Mouse (Mus musculus) B cell, adult 67 days (primary cell): ENCODE results near the gene Psmb2. TPM values are rescaled to one million over a fixed set of nuclear protein-coding genes. Genes with fewer than 3 reads are reported as not detected.

ENCODE experiments used
- total RNA-seq, 2 experiments: library from RNA; stranded (reverse); gene quantifications; 4 replicates each; pipeline ENCODE4 v1.2.4; 2023

Psmb2 gene
- 10 to 100 TPM; 67.8 to 96.7 TPM for total RNA-seq

DNA sequence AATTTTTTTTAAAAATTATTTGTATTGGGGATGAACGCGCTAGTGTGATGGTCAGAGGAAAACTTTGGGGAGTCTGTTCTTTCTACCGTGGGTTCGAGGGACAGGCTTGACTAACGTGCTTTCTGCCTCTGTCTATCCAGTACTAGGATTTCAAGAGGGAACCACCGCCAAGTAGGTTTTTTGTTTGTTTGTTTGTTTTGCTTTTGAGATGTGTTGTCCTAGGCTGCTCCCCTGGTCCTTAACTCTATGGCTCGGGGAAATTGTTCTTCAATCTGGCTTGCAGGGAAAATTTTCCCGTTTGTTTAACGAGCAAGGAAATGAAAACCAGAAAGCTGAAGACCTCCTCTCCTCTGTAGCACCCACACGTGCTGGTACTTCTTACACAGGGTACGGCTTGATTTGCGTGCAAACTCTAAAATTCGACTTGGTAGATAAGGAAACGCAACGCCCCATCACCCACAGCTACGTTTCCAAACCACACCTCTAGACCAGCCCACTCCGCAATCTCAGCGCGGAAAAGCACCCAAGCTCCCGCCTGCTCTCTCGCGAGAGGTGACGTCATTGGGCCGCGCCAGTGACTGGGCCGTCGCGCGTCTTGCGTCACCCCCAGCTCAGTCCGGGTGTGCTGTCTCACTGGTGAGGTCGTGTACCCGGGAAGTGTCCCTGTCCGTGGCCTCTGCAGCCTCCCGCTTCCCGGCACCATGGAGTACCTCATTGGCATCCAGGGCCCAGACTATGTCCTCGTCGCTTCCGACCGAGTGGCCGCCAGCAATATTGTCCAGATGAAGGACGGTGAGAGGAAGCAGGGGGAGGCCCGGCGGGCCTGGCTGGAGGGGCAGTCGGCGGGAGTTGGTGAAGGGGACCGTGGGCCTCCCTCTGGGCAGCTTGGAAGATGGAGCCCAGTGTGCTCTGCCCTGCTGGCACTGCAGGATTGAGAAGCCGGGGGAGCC lies at the start of gene Psmb2:
TSS of gene Psmb2 (plus strand) at position 577 of the 950 bp plus-strand sequence.

DNA sequence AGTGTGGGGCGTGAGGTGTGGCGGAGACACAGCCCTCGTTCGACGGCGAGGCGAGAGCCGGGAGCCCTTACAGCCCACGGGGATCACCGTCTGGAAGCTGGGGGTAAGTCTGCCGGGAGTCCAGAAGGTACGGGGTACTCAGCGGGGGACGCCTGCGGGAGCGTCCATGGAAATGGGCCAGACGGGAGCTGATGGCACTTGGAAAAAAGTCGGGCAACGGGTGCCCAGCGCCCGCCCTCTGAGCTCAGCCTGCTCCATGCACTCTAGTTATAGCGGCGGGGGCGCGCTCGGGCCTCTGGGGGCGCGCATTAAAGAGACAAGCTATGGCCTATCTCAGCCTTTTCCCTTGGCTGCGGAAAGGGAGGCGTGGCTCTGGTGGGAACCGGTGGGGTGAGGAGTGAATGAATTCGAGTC lies 58.6 kb downstream of the Psmb2 start, which contains the start of gene Tfap2e:
TSS of gene Tfap2e (minus strand) at position 240 of the 414 bp plus-strand sequence.

DNA sequence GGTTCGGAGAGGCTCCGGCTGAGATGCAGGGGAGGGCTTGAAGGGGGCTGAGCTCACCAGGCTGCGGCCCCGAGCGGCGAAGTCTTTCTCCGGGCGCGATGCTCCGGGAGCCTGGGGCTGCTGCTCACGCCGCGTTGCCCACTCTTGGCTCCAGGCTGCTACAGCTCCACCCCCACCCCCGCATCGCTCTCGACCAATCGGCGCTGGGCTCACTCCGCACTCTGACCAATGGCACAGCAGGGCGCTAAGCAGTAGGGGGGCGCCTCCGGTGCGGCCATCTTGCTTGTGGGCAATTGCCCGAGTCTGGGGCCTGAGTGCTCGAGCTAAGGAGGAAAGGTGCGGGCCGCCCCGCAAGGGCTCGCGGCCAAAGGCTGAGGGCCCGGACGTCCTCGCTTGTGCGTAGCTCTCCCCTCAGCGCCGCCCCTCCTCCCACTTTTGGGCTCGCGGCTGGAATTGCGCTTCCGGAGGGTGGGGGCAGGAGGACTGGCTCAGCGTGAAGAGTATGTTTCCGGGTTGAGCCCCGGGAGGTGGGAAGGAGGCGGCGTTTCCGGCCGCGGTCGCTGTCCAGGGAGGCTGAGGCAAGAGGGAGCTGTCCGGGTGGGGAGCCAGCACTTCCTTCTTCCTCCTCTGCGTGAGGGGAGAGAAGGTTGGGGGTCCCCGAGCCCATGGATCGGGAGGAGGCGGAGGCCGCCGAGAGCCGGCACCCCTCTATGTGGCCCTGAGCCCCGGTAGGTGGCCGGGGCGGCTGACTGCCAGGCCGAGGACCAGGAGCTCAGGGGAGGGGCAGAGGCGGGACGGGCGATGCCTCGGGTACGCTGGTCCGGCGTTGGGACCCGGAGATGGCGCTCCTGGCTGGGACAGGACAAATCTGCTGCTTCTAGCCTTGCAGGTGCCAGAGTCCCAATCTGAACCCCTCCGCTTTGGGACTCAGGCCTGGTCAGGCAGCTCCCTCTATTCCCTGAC lies 76.1 kb downstream of the Psmb2 start, which contains the start of the genes Ncdn and AU040320:
TSS of gene Ncdn (minus strand) at position 171 of the 963 bp plus-strand sequence.
TSS of gene AU040320 (plus strand) at position 277 of the 963 bp plus-strand sequence.

Other genes with a start within 250 kb of the Psmb2 start
- 10 to 100 TPM; 32.6 to 34.6 TPM for gene Ago3, start 248.1 kb upstream of the Psmb2 start, total RNA-seq
- gene Ago1, start 209.0 kb upstream of the Psmb2 start, total RNA-seq, result 10 to 100 TPM; 70.1 to 73.1 TPM
- gene Ago4, start 144.2 kb upstream of the Psmb2 start, total RNA-seq, result 10 to 100 TPM; 10.1 to 13.5 TPM
- 10 to 100 TPM; 11.2 to 14.4 TPM for gene Clspn, start 120.7 kb upstream of the Psmb2 start, total RNA-seq
- 1 to 10 TPM in 1 of 2 experiments, under 1 TPM in 1; 0.74 to 1.2 TPM for gene 5730409E04Rik, start 67.8 kb upstream of the Psmb2 start, total RNA-seq
- not detected for gene Tfap2e, start 58.6 kb downstream of the Psmb2 start, total RNA-seq
- 10 to 100 TPM; 30.1 to 30.9 TPM for gene Ncdn, start 75.8 kb downstream of the Psmb2 start, total RNA-seq
- gene AU040320, start 75.9 kb downstream of the Psmb2 start, total RNA-seq, result 10 to 100 TPM; 57.9 to 60.4 TPM